Mouse (Mus musculus) layer of hippocampus, adult 8-10 months (tissue): ENCODE results near the gene Lhb. TPM values are rescaled to one million over a fixed set of nuclear protein-coding genes. Genes with fewer than 3 reads are reported as not detected.
"Not testable (repeated sequence)": the region's sequence is repeated elsewhere in the genome, so short reads cannot be mapped to it uniquely, and the experiment has no call there.

ENCODE experiments used
- DNase-seq, 2 experiments: peaks; one replicate each; pipeline ENCODE4 v3.0.0; 2022; ENCODE audit warnings: low spot score in 2 of 2
- total RNA-seq, 4 experiments: library from RNA; stranded (reverse); gene quantifications; 2 replicates each; pipeline ENCODE4 v1.2.4; 2022

Gene Lhb
- total RNA-seq, result under 1 TPM in 1 of 4 experiments, not detected in 3; 0.52 TPM

DNA sequence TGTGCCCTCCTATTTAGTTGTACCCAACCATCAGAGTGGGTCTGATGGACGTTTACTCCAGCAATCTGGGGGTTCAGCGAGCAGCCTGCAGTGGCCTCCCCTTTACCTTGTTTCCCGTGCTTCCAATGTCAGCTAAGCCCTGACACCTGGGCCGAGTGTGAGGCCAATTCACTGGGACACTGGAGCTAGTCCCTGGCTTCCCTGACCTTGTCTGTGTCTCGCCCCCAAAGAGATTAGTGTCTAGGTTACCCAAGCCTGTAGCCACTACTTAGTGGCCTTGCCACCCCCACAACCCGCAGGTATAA, at the start of gene Lhb:
Lhb (plus strand) TSS at position 206 of the 305 bp plus-strand sequence.
- no peak for DNase-seq

DNA sequence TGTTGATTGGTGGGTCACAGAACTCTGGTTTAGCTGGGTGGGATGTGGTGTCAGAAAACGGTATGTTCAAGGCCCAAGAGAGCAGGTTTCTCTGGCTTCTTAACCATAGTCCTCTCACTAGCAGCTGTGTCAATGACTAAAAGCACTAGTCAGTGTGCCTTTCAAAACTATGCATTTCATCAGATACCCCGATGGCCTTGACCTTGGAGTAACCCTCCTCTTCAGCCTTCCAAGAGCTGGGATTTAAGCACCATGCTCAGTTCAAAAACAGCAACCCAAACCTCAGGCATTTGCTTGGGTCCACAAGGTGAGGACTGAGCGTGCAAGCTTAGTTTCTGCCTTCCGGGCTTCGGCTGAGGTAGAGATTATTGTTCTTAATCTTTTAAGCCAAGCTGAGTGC, 48.2 kb upstream of the Lhb start:
- DNase-seq, result no peak

DNA sequence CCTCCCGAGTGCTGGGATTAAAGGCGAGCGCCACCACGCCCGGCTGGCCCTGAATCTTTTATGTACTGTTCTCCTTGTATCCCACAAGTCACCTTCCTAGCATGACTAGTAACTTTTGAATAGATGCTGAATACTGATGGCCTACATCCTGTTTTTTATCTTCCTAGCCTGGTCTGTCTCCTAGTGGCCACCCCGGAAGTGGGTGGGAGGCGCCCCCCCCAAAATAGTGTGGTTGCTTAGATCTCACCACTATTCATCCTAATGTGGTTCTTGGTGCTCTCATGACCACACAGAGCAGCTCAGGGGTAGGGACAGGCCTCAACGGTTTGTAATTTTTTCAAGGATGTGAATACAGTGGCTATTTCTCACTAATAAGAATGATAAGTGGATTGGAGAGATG, 46.0 kb upstream of the Lhb start:
- no peak for DNase-seq

GRCm38 (mm10) chr7:45376057-45376456, 44.6 kb upstream of the Lhb start:
- DNase-seq, result no peak

- DNase-seq, result no peak
These were observed 34.5 kb upstream of the Lhb start for GRCm38 (mm10) chr7:45386077-45386476.

GRCm38 (mm10) chr7:45395129-45395541, 25.5 kb upstream of the Lhb start:
- DNase-seq, result no peak

DNA sequence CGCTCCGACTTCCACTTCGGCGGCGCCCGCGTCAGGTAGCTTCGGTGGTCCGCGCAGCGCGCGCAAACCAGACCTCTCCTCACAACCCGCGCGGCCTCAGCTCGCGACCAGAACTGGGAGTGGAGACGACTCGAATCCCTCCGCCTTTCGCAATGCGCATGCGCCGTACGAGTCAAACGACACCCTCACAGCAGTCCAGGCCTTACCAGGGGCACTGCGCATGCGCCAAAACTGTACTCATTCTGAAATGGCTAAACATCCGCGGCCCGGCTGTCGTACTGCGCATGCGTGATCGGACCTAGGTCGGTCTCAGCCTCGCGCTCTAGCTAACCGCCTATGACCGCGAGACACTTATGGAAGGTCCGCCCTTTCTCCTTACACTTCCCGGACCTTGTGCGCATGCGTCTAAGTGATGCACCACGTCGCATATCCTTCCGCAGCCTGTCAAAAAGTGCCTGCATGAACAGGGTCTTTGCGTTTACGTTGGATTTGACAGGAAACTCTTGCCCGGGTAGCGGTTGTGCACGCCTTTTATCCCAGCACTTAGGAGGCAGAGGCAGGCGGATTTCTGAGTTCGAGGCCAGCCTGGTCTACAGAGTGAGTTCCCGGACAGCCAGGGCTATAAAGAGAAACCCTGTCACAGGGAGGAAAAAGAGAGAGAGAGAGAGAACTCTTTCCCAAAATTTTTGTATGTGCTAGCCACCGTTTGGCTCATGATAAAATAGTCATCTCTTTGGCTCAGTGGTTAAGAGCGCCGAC, 24.9 kb upstream of the Lhb start, which contains the start of gene Snrnp70:
Snrnp70 (minus strand) TSS at position 165 of the 759 bp plus-strand sequence.
- DNase-seq, result peak; percentile 100

GRCm38 (mm10) chr7:45396337-45396775, 24.3 kb upstream of the Lhb start:
- not testable (repeated sequence) for DNase-seq

DNA sequence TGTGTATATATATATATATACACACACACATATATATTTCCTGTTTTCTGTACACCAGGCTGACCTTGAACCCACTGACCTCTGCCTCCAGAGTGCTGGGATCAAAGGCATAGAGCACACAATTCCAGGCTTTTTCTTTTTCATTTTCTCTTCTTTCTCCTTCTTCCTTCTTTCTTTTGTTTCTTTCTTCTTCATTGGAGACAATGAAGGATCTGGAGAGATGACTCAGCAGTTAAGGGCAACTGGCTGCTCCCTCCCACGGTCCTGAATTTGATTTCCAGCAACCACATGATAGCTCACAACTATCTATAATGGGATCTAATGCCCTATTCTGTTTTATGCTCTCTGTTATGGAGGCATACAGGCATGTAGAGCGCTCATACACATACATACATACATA, 23.8 kb upstream of the Lhb start:
- no peak for DNase-seq

DNA sequence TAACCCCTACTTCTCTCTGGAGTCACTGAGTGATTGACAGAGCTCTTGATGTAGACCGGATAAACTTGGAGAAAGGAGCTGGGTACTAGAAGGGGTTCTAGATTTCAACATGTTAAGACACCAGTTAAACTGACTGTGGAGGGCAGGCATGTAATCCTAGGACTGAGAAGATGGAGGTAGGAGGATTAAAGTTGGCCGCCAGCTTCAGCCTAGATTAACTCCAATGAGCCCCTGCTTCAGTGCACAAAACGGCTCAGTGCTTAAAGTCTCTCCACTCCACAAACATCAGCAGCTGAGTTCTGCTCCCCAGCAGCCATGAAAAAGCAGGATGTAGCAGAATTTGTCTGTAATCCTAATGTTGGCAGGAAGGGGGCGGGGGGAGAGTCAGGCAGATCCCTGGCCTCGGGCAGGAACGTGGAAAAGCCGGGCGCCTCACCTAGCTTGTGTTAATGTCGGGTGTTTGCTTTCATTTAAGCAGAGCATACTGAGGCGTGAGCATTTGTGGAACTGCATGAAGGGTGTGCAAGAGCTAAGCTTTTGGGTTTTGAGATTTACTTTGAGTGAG, 19.0 kb upstream of the Lhb start:
- DNase-seq, result no peak

DNA sequence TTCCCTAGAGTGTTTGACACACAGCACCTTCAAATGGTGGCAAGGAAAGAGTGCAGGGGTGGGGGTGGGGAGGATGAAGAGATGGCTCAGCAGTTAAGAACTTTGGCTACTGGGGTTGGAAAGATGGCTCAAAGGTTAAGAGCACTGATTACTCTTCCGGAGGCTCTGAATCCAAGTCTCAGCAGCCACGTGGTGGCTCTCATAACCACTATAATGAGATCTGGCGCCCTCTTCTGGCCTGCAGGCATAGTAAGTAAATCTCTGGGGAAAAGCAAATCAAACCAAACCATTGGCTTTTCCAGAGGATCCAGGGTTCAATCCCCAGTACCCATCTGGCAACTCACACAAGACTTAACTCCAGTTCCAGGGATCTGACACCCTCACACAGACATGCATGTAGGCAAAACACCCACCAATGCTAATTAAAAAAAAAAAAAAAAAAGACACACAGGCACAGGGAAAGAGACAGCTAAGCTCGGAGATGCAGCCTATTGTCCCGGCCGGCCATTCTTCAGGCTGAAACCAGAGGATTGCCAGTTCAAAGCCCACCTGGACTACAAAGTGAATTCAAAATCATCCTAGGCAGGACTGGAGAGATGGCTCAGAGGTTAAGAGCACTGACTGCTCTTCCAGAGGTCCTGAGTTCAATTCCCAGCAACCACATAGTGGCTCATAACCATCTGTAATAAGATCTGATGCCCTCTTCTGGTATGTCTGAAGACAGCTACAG, 16.9 kb upstream of the Lhb start:
- peak in 1 of 2 experiments; percentile 33 for DNase-seq

GRCm38 (mm10) chr7:45405091-45406075, 15.2 kb upstream of the Lhb start, which contains the start of gene Kcna7:
Kcna7 (plus strand) TSS chr7:45405653.
- peak in 1 of 2 experiments; percentile 65 for DNase-seq

- no peak for DNase-seq
These were observed 14.2 kb upstream of the Lhb start for GRCm38 (mm10) chr7:45406157-45407156.

DNA sequence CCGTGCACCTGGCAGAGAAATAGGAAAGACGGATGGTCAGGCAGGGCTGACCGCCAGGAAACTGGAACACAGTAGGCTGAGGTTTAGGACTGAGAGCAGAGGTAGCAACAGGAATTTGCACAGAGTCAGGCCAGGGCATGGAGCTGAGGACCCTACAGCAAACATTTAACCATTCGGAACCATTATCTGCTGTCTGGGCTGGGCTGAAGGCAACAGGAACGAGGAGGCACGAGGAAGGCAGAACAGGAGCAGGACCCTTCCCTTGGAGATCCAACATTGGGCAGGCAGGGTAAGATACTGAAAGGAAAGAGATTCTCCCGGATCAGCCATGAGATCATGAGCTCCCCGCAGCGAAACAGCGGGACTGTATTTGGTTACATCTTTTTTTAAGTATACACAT, 12.8 kb upstream of the Lhb start:
- DNase-seq, result no peak

DNA sequence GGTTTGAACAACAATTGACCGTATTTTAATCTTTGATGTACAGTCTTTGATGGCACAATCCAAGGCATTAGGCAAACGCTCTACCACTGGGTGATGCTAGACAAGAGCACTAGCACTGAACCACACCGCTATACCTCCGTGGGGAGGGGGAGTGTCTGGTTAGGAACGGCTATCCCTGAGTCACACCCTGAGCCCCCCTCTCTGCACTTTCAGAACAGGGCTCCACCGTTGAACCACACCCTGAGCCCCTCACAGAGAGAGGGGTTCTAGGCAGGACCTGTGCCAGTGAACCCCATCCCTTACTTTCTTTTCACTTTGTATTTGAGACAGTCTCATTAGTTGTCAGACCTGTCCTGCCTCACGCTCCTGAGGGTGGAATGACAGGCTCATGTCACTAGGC, 12.3 kb upstream of the Lhb start:
- no peak for DNase-seq

DNA sequence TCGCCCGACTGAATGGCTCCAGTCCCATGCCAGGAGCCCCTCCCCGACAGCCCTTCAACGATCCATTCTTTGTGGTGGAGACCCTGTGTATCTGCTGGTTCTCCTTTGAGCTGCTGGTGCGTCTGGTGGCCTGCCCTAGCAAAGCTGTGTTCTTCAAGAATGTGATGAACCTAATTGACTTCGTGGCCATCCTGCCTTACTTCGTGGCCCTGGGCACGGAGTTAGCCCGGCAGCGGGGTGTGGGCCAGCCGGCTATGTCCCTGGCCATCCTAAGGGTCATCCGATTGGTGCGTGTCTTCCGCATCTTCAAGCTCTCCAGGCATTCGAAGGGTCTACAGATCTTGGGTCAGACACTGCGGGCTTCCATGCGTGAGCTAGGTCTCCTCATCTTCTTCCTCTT, 11.7 kb upstream of the Lhb start:
- DNase-seq, result no peak

DNA sequence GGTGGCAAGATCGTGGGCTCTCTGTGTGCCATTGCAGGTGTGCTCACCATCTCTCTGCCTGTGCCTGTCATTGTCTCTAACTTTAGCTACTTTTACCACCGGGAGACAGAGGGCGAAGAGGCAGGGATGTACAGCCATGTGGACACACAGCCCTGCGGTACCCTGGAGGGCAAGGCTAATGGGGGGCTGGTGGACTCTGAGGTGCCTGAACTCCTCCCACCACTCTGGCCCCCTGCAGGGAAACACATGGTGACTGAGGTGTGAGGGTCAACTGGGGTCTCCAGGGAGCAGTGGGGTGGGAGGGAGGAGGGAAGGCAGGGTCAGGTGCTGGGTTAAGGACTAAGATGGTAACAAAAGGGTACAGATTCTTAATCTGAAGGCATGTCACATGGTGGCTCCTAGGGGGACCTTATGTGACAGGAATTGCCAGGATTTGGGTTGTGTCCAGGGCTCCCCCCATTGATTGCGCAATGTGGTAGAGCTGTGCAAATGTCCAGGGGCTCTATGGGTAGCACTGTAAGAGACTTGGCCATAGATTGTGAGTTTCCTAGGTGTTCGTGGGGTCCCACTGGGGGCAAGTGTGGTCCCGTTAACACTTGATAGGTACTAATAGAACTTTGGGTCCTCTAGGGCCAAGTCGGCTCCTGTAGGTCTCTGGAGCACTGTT, 11.0 kb upstream of the Lhb start:
- no peak for DNase-seq

DNA sequence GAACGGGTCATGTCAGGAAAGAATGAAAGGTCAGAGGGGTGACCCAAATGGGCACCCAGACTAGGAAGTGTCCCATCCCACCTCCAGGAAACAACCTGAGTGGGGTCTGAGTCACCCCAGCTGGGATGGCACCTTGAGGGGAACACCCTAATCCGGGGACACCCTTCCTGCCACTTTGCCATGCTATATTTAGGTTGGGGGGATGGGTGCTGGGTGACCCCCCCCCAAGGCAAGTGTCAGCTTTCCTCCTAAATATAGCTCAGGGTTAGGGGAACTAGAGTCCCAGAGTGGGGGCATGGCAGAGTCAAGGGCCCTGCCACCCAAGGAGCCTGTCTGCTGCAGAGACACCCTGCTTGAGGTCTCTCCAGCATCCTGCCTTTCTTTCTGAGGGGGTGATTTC, 8.2 kb upstream of the Lhb start:
- no peak for DNase-seq

DNA sequence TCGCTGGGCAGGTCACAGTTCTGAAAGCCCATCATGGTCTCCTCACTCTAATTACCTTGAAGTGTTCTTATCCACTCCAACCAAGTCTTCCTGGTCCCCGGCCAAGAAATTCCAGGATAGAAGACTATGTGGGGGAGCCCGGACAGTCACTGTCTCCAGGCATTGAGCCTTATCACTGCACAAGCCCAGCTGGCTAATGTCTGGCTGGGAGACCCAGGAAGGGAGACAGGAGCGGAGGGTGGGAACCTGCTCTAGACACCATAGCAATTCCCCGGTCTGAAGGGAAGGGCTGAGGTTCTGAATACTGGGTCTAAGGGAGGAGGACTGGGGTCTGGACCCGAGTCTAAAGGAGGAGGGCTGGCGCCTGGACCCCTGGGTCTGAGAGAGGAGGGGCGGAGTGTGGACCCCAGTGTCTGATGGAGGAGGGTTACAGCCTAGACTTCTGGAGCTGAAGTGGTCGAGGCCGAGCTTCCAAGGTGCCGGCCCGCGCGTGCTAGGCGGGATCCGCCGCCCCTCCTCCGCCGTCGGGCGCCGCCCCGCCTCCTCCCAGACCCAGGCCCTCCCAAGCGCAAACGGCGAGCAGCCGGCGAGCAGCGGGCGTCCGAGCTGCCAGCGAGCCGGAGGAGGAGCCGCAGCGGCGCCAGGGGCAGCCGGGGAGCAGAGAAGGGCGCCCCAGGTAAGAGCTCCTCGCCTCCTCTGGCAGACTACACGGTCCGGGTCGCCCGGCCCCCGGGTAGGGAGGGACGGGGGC, 7.3 kb upstream of the Lhb start, which contains the start of gene Ntf5:
Ntf5 (plus strand) TSS at position 583 of the 751 bp plus-strand sequence.
- no peak for DNase-seq
